Mouse (Mus musculus) ES-Bruce4 (cell line): Measurements from ENCODE around the gene Lrrc8c.

ENCODE experiments used
- CTCF ChIP-seq: IDR thresholded peaks from one replicate; pipeline ENCODE4 v1.8.1; 2011; ENCODE audit warnings: low read depth, low read length
- POLR2A ChIP-seq: IDR thresholded peaks from one replicate; pipeline ENCODE4 v1.8.1; 2011; ENCODE audit warnings: low read length; ENCODE audit not compliant: insufficient read depth

DNA sequence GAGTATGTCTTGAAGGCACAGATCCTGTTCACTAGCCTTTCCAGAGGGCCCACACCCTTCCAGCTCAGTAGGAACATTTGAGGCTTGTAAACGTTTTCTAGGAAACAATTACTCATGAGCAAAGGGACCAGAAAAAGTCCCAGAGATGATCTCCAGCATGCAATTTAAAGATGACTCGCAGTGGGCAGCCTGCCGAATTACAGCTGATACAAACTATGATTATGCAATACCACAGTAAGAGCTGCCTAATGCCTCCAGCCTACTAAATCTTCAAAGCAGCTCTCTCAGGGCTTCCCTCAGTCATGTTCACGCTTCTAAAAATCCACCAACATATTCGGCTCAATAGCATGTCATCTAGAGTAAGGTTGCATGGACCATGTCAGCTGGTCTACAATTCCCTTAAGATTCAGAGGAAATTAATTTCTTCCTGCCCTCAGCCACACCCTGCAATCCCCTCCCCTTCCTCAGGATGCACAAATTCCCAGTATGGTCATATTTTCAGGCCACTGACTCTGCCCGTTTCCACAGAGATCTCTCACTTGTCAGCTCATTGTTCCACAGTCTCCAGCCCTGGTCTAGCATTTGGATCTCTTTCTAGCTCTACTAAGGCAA, 101.4 kb downstream of the Lrrc8c start:
- TF ChIP-seq CTCF (no peak), POLR2A (no peak)
